8 mouse cellular contexts compared by ENCODE assay signal in the genomic region with DNA sequence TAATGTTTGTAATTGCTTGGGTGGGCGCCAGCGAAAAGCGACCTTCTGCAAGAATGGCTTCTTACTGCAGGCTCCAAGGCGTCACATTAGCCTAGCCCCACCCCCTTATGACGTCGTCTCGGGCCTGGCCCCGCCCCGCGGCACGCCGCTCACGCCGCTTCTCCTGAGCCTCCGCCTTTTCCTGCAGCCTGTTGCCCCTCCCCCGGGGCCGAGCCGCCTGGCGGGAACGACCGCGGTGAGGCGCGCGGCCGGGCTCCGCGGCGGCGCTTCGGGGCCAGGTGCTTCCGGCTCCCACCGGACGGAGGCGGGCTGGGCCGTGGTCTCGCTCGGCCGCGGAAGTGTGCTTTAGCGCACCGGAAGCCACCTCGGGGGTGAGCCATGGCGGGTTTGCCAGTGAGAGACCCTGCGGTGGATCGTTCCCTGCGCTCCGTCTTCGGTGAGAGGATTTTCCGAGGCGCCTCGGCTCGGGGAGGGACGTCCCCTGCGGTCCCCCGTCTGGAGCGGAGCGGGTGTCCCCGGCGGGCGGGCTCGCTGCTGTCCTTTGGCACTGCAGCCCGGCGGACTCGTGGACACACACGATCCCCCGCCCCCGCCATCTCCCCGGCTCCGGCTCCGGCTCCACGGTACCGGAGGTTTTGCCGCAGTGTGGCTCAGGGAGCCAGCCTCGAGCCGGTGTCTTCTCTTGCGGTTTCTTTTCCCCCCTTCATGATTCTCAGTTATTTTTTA. TPM values are rescaled to one million over a fixed set of nuclear protein-coding genes. Genes with fewer than 3 reads are reported as not detected.
DNase-seq lines count a peak whose midpoint lies in the region; ATAC-seq lines count a peak whose summit lies in the region.

A gene (plus strand): TSS at position 201 of the 726 bp plus-strand sequence.

- peak; percentile 93 for DNase-seq in NIH3T3 (ENCODE audit: low read depth)
- peak; percentile 95 to 96 for DNase-seq in cerebellum, postnatal 10 days
- peak; percentile 92 to 93 for DNase-seq in frontal cortex, postnatal 14 days (ENCODE audit: low spot score in 2 of 2)
- DNase-seq in layer of hippocampus, postnatal 25 days (ENCODE audit: extremely low spot score in 1 of 2, low spot score in 1 of 2), result peak; percentile 79 to 86
- peak; percentile 95 for DNase-seq in lung, postnatal 25 days (ENCODE audit: low spot score)
- DNase-seq in retina, embryonic 14.5 days (ENCODE audit: low spot score), result peak; percentile 87
- DNase-seq in thymus, postnatal 4 days, result peak; percentile 95

- H3K27ac ChIP-seq in hindbrain, embryonic 13.5 days, result peak within 1 kb of the TSS; percentile 89

- H3K4me2 ChIP-seq in hindbrain, embryonic 13.5 days, result peak within 1 kb of the TSS; percentile 52

- H3K27me3 ChIP-seq in hindbrain, embryonic 13.5 days, result no peaks in the 10 kb centered on the region

- H3K4me3 ChIP-seq in hindbrain, embryonic 13.5 days, result peak within 1 kb of the TSS; percentile 48

- H3K36me3 ChIP-seq in hindbrain, embryonic 13.5 days, result no peaks in the 10 kb centered on the region

- peak; percentile 99 for ATAC-seq in hindbrain, embryonic 13.5 days (ENCODE audit: low FRiP score)

- H3K4me1 ChIP-seq in hindbrain, embryonic 13.5 days (replicated peaks), result peaks cover 6% of the 10 kb centered on the region; the same call in 1 of the 2 replicates

- 16% methylated on average over 75 of the region's 77 CpGs for WGBS in hindbrain, embryonic 13.5 days

- H3K9ac ChIP-seq in hindbrain, embryonic 13.5 days, result peak within 1 kb of the TSS; percentile 70

- H3K9me3 ChIP-seq in hindbrain, embryonic 13.5 days, result no peaks in the 10 kb centered on the region

RNA-seq across cellular contexts. Expression of the gene that starts here (rescaled TPM):
- polyA plus RNA-seq in hindbrain, embryonic 13.5 days (2015; fragmentation: Nextera tagmentation; extraction: Ambion mirVana), result 62.3 and 64.5 TPM in 2 replicates
- 100 to 1,000 TPM in 1 of 2 experiments, 10 to 100 TPM in 1; 89.4 to 103 TPM for total RNA-seq in layer of hippocampus, postnatal 25 days (2021)

Comparison
In these comparisons a context has a peak if more than half of its experiments do, and no peak if none do; other contexts are left out.
1. Peak in every context shown above with its lines: DNase-seq, ATAC-seq, H3K4me3 ChIP-seq and H3K27ac ChIP-seq.